Mouse (Mus musculus): Measurements from ENCODE around the gene Syt2.

Syt2 gene

DNA sequence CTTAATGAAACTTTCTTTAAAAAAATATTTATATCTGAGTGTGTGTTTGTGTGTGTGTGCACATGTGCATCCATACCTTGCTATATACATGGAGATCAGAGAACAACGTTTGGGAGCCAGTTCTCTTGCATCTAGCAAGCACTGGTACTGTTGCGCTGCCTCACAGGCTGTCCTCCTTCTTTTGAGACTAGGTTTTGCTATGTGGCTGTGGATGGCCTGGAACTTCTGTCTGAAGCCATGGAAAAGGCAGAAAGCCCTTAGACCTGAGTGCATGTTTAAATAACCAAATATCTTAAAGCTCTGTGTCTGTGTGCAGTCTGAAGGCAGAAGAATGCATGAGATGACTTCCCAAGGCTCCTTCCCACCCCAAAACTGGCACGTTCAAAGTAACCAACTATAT lies 126.3 kb downstream of the Syt2 start:
- no peak for DNase-seq (ENCODE audit: low spot score in 2 of 2)

DNA sequence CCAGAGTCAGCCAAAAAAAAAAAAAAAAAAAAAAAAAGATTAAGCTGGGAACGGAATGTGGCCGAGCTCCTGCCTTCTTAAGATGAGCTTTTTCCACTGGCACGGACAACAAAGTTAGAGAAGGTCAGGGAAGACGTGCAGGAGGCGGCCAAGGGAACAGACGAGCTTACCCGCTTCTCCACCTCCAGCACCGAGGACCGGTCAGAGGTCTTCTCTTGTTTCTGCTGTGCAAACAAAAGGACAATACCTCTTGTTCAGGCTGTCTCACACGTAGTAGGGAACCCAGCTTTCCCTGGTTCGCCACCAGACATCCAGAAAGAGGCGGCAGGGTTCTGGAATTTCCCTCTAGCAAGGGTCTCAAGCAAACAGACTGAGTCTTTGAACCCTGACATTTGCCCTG lies 126.8 kb downstream of the Syt2 start:
- no peak for DNase-seq (ENCODE audit: low spot score in 2 of 2)

GRCm38 (mm10) chr1:134774247-134774646 lies 127.8 kb downstream of the Syt2 start:
- no peak for DNase-seq (ENCODE audit: low spot score in 2 of 2)

GRCm38 (mm10) chr1:134774728-134775287 lies 128.3 kb downstream of the Syt2 start:
- DNase-seq (ENCODE audit: low spot score in 2 of 2), result no peak

DNA sequence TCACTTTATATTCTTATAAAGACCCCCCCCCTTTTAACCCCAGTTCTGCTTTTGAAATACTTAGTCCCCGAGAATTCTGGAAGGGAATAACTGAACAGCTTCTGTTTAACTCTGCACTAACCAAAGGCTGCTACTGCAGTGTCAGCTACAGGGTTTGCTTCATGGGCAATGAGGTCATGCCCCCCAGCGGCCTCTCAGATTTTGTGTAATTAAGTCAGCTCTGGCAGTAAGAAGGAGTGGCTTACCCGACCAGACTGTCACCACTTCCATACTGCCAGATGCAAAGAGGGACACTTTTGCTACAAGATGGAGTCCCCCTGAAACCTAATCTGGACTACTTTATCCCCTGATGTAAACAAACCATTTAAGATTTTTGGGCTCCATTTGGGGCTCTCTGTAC lies 129.2 kb downstream of the Syt2 start:
- no peak for DNase-seq (ENCODE audit: low spot score in 2 of 2)

DNA sequence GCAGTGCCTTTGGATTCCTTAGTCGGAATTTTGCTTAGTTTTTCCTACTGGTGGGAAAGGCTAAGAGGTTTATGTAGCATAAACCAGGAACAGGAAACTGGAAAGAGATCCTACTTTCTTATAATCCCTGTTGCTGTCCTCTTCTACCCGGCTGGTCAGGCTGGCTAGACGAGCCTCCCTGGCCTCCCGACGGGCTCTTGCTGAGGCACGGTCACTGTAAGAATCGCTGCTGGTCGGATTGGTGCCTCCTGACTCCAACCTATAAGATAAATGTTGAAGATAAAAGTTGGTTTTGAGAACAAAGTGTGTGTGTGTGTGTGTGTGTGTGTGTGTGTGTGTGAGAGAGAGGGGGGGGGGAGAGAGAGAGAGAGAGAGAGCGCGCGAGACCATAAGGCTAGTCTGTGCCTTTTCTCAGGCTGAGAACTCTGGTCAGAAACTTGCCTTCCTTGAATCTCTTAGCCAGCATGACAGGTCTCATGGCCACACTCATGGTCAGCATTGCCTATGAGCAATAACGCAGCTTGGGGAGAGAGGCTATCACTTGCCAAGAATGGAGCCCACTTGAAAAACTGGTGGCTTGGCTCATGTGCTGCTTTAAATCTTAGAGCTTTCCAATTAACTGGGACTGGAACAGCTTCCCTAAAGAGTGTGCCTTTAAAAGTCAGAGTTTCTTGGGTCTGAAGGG lies 130.9 kb downstream of the Syt2 start:
- no peak for DNase-seq (ENCODE audit: low spot score in 2 of 2)

DNA sequence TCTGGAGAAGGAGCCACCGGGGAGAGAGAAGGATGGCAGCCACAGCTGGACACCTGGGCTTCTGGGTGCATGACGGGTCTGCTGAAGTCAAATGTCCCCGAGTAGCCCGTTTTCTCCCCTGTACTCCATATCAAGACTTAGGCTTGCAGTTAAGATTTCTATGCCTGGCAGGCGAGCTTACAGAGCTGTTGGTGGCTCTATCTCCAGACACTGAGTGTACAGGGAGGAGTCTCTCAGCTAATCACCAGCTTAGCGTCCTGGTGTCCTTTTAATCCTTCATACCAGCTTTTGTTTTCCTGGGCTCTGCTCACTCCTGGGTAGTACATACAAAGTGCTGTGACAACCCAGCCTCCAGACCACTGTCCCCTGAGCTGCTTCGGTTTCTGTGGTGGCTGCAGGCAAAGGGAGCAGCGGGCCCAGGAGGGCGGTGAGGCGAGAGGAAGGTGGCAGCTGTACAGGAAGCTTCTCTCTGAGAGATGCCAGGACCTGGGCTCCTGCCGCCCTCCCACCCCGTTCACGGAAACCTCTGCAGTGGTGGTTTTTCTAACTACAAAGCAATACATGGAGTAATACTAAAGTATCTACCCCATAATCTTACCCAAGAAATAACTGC lies 131.6 kb downstream of the Syt2 start:
- no peak for DNase-seq (ENCODE audit: low spot score in 2 of 2)

- no peak for DNase-seq (ENCODE audit: low spot score in 2 of 2)
Measured at GRCm38 (mm10) chr1:134782797-134783196, 136.3 kb downstream of the Syt2 start.

DNA sequence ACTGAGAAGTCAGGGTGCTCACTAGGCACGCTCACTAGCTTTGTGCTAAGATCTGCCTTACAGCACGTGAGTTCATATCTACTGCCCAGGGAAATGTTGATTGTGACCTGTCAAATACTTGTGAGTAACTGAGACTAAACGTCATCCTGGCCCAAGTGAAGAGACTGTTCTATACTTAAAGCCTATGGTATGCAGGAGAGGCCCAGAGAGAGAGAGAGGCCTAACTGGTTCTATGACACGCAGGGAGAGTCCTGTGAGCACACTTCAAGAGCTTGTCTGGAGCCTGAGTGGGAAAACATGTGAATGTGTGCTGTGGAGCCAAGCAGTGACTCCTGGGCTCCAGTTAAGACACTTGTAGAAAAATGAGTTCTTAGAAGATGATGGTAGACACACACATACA lies 137.5 kb downstream of the Syt2 start:
- DNase-seq (ENCODE audit: low spot score in 2 of 2), result no peak

DNA sequence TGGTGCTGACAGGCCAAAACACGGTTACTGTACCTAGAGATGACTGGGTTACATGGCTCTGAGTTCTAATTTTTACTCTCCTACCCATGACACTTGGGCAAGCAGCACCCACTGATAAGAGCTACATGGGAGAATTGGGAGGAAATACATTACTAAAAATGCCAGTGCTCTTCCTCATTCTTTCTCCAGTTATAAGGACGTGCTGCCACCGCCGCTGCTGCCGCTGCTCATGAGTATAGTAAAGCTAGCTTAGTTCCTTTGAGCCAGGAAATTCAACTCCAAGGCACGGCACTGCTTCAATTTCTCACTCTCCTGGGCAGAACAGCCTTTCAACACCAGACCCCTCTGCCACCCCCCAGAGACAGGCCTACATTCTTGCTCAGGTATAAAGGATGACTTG lies 138.0 kb downstream of the Syt2 start:
- DNase-seq (ENCODE audit: low spot score in 2 of 2), result no peak

- DNase-seq (ENCODE audit: low spot score in 2 of 2), result no peak
Measured at GRCm38 (mm10) chr1:134784911-134785310, 138.4 kb downstream of the Syt2 start.

DNA sequence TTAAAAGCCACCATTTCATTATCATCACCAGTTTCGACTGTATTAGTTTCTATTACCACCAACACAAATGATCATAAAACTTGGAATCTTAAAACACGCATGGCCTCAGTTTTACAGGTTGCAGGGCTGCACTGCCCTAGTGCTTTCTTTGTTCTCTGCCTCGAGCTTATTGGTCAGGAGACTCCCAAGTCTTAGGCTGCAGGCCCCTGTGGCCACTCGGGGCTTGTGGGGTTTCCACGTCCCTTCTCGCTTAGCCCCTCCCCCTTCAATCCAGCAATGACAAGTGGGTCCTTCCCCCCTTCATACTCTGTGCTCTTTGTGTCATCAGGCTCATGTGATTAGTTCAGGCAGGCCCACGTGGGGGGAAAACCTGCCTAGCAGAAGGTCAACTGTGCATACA lies 141.6 kb downstream of the Syt2 start:
- no peak for DNase-seq (ENCODE audit: low spot score in 2 of 2)

GRCm38 (mm10) chr1:134790716-134791439 lies 144.4 kb downstream of the Syt2 start:
- no peak for DNase-seq (ENCODE audit: low spot score in 2 of 2)

GRCm38 (mm10) chr1:134791456-134791855 lies 145.0 kb downstream of the Syt2 start:
- no peak for DNase-seq (ENCODE audit: low spot score in 2 of 2)

DNA sequence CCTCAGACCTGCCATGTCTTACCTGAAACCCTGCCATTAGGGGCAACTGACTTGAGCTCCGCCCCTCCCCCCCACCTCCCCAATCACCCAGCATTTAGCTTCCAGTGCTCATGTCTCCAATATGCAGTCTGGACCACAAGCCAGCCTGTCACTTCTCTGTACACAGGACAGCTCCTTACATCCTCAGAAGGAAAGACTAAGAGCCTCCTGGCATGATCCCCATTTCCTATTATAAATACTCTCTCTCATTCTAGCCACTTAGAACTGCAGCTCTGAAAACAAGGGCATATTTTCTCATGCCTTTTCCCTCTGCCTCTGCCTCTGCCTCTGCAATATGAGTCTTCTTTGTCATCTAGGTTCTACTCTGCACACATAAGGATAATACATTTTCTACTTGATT lies 149.6 kb downstream of the Syt2 start:
- no peak for DNase-seq (ENCODE audit: low spot score in 2 of 2)

DNA sequence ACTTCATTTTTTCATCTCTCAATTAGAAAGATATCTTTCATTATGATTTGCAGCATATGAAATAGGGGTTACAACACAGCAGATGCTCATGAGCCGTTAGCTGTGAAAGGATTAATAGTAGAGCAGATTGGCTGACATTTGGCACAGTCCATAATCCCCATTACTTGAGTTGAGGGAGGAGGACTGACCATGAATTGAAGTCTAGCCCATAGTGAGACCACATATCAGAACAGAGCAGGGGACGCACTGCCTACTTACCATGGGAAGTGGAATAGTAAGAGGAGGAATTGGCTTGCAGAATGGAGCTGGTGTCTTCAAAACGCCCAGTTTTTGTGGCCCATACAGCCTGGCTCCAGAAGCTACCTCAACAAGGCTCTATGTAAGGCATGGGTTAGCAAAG lies 150.1 kb downstream of the Syt2 start:
- no peak for DNase-seq (ENCODE audit: low spot score in 2 of 2)

- DNase-seq (ENCODE audit: low spot score in 2 of 2), result no peak
Measured at GRCm38 (mm10) chr1:134801758-134802157, 155.3 kb downstream of the Syt2 start.

DNA sequence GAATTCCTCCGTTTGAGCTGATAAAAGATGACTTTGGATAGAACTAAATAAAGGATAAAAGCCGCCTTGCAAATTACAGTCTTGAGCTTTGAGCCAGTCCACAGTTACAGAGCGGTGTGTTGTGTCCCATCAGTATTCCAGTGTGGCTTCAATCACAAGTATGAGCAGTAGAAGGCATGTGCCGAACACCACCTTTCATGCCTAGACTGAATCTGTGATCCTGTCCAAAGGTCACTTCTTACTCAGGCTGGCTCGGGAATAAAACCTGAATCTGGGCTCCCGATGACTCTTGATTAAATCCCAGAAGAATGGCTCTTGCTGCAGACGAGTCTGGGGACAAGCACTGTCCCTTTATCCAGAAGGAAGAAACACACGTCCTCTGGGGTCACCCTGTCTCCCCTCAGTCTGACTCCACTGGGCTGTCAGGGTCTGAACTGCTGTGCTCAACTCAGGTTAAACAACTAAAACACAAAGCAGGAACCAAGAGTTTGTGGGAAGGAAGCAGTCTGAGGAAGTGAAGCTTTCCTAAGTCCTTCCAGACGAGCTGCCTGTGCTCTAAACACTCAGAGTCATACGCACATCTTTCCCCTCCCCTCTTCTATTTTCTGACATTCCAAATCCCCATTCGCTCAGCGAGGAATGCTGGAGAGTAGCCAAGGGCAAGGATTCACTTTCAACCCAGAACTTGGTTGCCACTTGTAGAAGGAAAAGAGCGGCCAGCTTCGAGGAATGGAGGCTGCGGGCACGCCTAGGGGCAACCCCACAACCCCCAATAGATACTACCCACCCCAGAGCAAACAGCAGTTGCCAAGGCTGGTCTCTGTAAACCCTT lies 157.0 kb downstream of the Syt2 start:
- peak in 1 of 2 experiments; percentile 17 for DNase-seq (ENCODE audit: low spot score in 2 of 2)

- DNase-seq (ENCODE audit: low spot score in 2 of 2), result no peak
Measured at GRCm38 (mm10) chr1:134804373-134804772, 157.9 kb downstream of the Syt2 start.

GRCm38 (mm10) chr1:134805471-134805870 lies 159.0 kb downstream of the Syt2 start:
- peak in 1 of 2 experiments; percentile 21 for DNase-seq (ENCODE audit: low spot score in 2 of 2)
